Mouse (Mus musculus): Measurements from ENCODE around the gene Nccrp1. TPM values are rescaled to one million over a fixed set of nuclear protein-coding genes. Genes with fewer than 3 reads are reported as not detected.
"Not testable (repeated sequence)": the region's sequence is repeated elsewhere in the genome, so short reads cannot be mapped to it uniquely, and the experiment has no call there.

Gene Nccrp1
- total and polyA plus RNA-seq, 3 experiments = not detected

- Histone ChIP-seq H3K27ac (no peak overlapping the region), H3K4me1 (ENCODE audit: control insufficient read depth, insufficient read depth, low read length) (peaks cover 1% of the 10 kb centered on the region; the same call in 1 of the 2 replicates), H3K27me3 (ENCODE audit: control insufficient read depth, insufficient read depth, low read length) (no peaks in the 10 kb centered on the region), H3K4me3 (no peak overlapping the region), H3K79me2 (replicated peaks; ENCODE audit: control insufficient read depth, insufficient read depth, low read length) (no peaks in the 10 kb centered on the region), H3K9ac (ENCODE audit: low read depth, low read length) (no peak overlapping the region), H3K36me3 (ENCODE audit: control insufficient read depth, insufficient read depth, low read length) (no peaks in the 10 kb centered on the region)
- TF ChIP-seq POLR2A (IDR thresholded peaks at IDR 0.05; ENCODE audit: insufficient read depth, low read depth, low read length) (no peak), CTCF (IDR thresholded peaks at IDR 0.05) (peak; percentile 94)
- intact Hi-C loops (cut with DNase I) = loop anchor here (1.0 to 5.0 kb wide), 2 partner anchors 74 to 82 kb away; no protein-coding TSS in a partner anchor
- peak; percentile 82 to 85 for DNase-seq
- 5% methylated on average over 19 of the region's 19 CpGs for WGBS
Observed at GRCm38 (mm10) chr7:28527922-28528719, 18.9 kb downstream of the Nccrp1 start.

GRCm38 (mm10) chr7:28522536-28522935 is 24.5 kb downstream of the Nccrp1 start, which contains the start of gene Ifnl3:
Ifnl3 (plus strand) TSS chr7:28522836.
- not testable (repeated sequence) for DNase-seq

GRCm38 (mm10) chr7:28511441-28511840 is 35.6 kb downstream of the Nccrp1 start:
- no peak overlapping the region for H3K9ac ChIP-seq (ENCODE audit: low read depth, low read length)
- no peaks in the 10 kb centered on the region for H3K4me1 ChIP-seq (ENCODE audit: control insufficient read depth, insufficient read depth, low read length)
- no peak for TF ChIP-seq CTCF (IDR thresholded peaks at IDR 0.05)
- no peak for TF ChIP-seq EP300 (IDR thresholded peaks at IDR 0.05; ENCODE audit: insufficient read depth, low read depth, low read length)
- no peak for TF ChIP-seq POLR2A (IDR thresholded peaks at IDR 0.05; ENCODE audit: insufficient read depth, low read depth, low read length)
- H3K27me3 ChIP-seq (ENCODE audit: control insufficient read depth, insufficient read depth, low read length) = no peaks in the 10 kb centered on the region
- DNase-seq = no peak
- intact Hi-C loops (cut with DNase I) = no loop called here
- no peak overlapping the region for H3K27ac ChIP-seq
- no peak overlapping the region for H3K4me3 ChIP-seq
- H3K79me2 ChIP-seq (replicated peaks; ENCODE audit: control insufficient read depth, insufficient read depth, low read length) = no peaks in the 10 kb centered on the region
- WGBS = 60% methylated on average over 8 of the region's 8 CpGs
- no peaks in the 10 kb centered on the region for H3K36me3 ChIP-seq (ENCODE audit: control insufficient read depth, insufficient read depth, low read length)

More at GRCm38 (mm10) chr7:28522536-28522935, 24.5 kb downstream of the Nccrp1 start, which contains the start of gene Ifnl3:
- H3K27ac ChIP-seq; H3K4me1 ChIP-seq (ENCODE audit: control insufficient read depth, insufficient read depth, low read length); intact Hi-C loops (cut with DNase I); H3K79me2 ChIP-seq (replicated peaks; ENCODE audit: control insufficient read depth, insufficient read depth, low read length); H3K9ac ChIP-seq (ENCODE audit: low read depth, low read length); H3K27me3 ChIP-seq (ENCODE audit: control insufficient read depth, insufficient read depth, low read length); H3K4me3 ChIP-seq; H3K36me3 ChIP-seq (ENCODE audit: control insufficient read depth, insufficient read depth, low read length): not testable (repeated sequence)
- WGBS = 65% methylated on average over 5 of the region's 6 CpGs

- H3K27me3 ChIP-seq (ENCODE audit: control insufficient read depth, insufficient read depth, low read length); H3K4me3 ChIP-seq; DNase-seq; H3K4me1 ChIP-seq (ENCODE audit: control insufficient read depth, insufficient read depth, low read length); H3K79me2 ChIP-seq (replicated peaks; ENCODE audit: control insufficient read depth, insufficient read depth, low read length); H3K36me3 ChIP-seq (ENCODE audit: control insufficient read depth, insufficient read depth, low read length); intact Hi-C loops (cut with DNase I); H3K9ac ChIP-seq (ENCODE audit: low read depth, low read length); H3K27ac ChIP-seq: not testable (repeated sequence)
- 52% methylated on average over 8 of the region's 8 CpGs for WGBS
Observed at GRCm38 (mm10) chr7:28510405-28510974, 36.6 kb downstream of the Nccrp1 start, which contains the start of gene Ifnl2. Ifnl2 (minus strand) TSS chr7:28510455.

- H3K9ac ChIP-seq (ENCODE audit: low read depth, low read length); H3K79me2 ChIP-seq (replicated peaks; ENCODE audit: control insufficient read depth, insufficient read depth, low read length); intact Hi-C loops (cut with DNase I); DNase-seq; H3K27me3 ChIP-seq (ENCODE audit: control insufficient read depth, insufficient read depth, low read length); H3K4me1 ChIP-seq (ENCODE audit: control insufficient read depth, insufficient read depth, low read length); H3K27ac ChIP-seq; H3K36me3 ChIP-seq (ENCODE audit: control insufficient read depth, insufficient read depth, low read length); H3K4me3 ChIP-seq: not testable (repeated sequence)
- 72% methylated on average over 2 of the region's 2 CpGs for WGBS
Observed at GRCm38 (mm10) chr7:28509121-28509520, 37.9 kb downstream of the Nccrp1 start.

- H3K27me3 ChIP-seq (ENCODE audit: control insufficient read depth, insufficient read depth, low read length) = no peaks in the 10 kb centered on the region
- intact Hi-C loops (cut with DNase I) = no loop called here
- DNase-seq = no peak
- H3K4me1 ChIP-seq (ENCODE audit: control insufficient read depth, insufficient read depth, low read length) = no peaks in the 10 kb centered on the region
- H3K4me3 ChIP-seq = no peak overlapping the region
- 6% methylated on average over 5 of the region's 5 CpGs for WGBS
- TF ChIP-seq POLR2A (IDR thresholded peaks at IDR 0.05; ENCODE audit: insufficient read depth, low read depth, low read length) (no peak), CTCF (IDR thresholded peaks at IDR 0.05) (no peak), EP300 (IDR thresholded peaks at IDR 0.05; ENCODE audit: insufficient read depth, low read depth, low read length) (no peak)
- no peaks in the 10 kb centered on the region for H3K79me2 ChIP-seq (replicated peaks; ENCODE audit: control insufficient read depth, insufficient read depth, low read length)
- H3K27ac ChIP-seq = no peak overlapping the region
- H3K9ac ChIP-seq (ENCODE audit: low read depth, low read length) = no peak overlapping the region
- no peaks in the 10 kb centered on the region for H3K36me3 ChIP-seq (ENCODE audit: control insufficient read depth, insufficient read depth, low read length)
Observed at GRCm38 (mm10) chr7:28505585-28505984, 41.5 kb downstream of the Nccrp1 start.

All from heart, adult 2 months (tissue).